Mouse (Mus musculus) 3134 (cell line): ENCODE measurements at regions not wholly inside any gene's neighbourhood (a gene's known extent, or its start where the extent isn't known, plus 50 kb on each side); places are given as distances from the start of the nearest gene placed in this dataset.

ENCODE experiments used
- DNase-seq: peaks from one replicate; pipeline ENCODE4 v3.0.0-alpha.2; 2011; ENCODE audit warnings: low spot score; ENCODE audit not compliant: insufficient read length; ENCODE audit errors: extremely low read depth

DNA sequence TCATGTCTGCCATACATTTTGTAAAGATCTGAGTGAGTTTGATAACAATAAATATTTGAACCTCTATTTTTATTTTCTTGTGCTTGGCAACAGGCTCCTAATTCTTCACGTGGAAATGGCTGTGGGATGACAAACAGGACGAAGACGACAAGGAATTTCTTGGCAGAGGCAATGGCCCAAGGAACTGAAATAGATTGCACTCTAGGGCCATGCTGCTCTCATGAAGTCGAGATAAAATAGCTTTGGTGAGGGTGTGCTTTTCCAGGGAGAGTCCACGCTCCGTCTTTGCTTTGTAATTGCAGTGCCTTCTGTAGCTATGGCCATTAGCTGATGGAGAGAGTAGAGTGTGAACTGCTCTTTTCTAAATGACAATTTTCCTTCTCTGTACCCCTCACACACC is 50.9 kb upstream of the 1810046K07Rik start:
- no peak for DNase-seq

GRCm38 (mm10) chr9:51393921-51394320 is 65.2 kb upstream of the 1810046K07Rik start:
- no peak for DNase-seq

DNA sequence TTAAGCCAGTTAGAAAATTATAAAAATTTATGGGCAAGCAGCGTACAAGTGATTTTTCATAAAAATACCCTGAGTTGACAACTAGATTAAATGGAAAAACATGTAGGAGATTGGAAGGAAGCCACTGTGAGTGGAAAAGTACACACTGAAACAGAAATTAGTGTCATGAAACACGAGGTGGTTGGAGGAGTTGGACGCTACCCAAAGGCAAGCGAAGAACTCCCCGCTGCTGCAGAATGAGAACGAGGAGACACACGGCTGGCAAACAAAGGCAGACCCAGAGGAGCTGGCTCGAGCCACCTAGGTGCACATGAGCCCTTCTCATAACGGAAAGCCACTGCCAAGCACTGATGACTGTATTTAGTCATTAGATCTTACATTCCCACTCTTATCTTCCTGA is 65.7 kb upstream of the 1810046K07Rik start:
- DNase-seq, result no peak

GRCm38 (mm10) chr9:51396801-51397200 is 68.1 kb upstream of the 1810046K07Rik start:
- no peak for DNase-seq

GRCm38 (mm10) chr9:51397589-51398220 is 69.0 kb upstream of the 1810046K07Rik start:
- DNase-seq, result no peak

- no peak for DNase-seq
Observed at GRCm38 (mm10) chr9:51398886-51399285, 70.2 kb upstream of the 1810046K07Rik start.

GRCm38 (mm10) chr9:51399356-51399755 is 70.6 kb upstream of the 1810046K07Rik start:
- DNase-seq, result no peak

GRCm38 (mm10) chr9:51401779-51402178 is 73.1 kb upstream of the 1810046K07Rik start:
- DNase-seq, result no peak

DNA sequence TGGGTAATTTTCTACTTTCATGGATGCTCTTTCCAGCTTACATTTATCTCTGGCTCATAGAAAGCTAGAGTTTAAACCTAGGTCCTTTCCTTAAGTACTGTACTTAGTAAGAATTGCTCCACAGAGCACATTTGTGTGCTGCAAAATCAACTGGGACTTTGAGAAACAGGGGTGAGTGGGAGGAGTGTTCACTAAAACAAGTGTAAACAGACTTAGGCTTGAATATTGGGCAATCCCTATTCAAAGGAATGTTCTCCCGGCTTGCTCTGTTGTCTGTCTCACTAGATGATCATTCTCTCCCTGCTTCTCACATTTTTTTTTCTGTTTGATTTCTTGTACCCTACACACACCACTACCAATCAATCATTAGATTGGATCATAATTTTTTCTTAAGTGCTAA is 79.3 kb upstream of the 1810046K07Rik start:
- DNase-seq, result no peak

- DNase-seq, result no peak
Observed at GRCm38 (mm10) chr9:51418923-51419482, 90.3 kb upstream of the 1810046K07Rik start.

DNA sequence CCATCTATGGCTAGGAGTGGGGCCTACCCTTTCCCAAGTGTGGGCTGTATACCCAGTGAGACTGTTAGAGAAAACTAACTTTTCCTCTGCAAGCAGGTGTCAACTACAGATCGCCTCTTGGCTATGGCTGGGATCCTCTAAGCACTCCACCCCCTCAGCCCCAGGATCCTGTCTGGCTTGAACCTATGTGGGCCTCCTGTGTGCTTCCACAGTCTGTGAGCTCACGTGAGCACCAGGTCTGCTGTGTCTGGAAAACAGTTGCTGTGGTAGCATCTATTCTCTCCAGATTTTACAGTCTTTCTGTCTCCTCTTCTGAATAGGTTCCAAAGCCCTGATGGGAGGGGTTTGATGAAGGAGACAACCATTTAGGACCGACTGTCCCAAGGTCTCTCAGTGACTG is 93.8 kb upstream of the 1810046K07Rik start:
- no peak for DNase-seq

- no peak for DNase-seq
Observed at GRCm38 (mm10) chr9:51423341-51423740, 94.6 kb upstream of the 1810046K07Rik start.

- DNase-seq, result no peak
Observed at GRCm38 (mm10) chr9:51430426-51430825, 101.7 kb upstream of the 1810046K07Rik start.

- no peak for DNase-seq
Observed at GRCm38 (mm10) chr9:51437130-51437529, 108.4 kb upstream of the 1810046K07Rik start.

DNA sequence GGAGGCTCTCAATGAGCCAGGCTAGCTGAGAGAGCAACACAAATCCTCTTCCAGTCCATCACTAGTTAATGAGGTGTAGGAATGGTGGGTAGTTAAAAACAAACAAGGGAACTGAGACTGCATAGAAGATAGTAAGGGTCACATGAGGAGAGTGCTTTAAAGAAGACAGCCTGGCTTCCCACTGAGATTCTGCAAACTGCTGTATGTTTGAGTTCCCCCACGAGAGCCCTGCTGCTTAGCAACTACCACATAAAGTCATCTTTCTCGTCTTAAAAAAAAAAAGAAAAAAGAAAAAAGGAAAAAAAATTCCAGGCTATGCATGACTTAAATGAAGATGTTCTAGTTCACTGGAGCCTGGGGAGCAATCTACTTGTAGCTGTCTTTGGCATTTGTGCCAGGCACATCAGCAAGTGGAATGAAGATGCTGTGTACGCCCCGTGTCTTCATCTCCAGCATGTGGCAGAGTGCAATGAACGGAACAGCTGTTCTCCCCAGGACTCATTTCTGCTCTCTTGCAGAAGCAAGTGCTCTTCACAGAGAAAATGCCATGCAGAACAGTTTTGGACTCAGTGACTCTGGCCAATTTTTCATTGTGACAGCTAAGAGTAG is 113.2 kb upstream of the 1810046K07Rik start:
- DNase-seq, result no peak

GRCm38 (mm10) chr9:51455690-51456089 is 127.0 kb upstream of the 1810046K07Rik start:
- no peak for DNase-seq

- no peak for DNase-seq
Observed at GRCm38 (mm10) chr9:51462463-51463024, 133.8 kb upstream of the 1810046K07Rik start.

- no peak for DNase-seq
Observed at GRCm38 (mm10) chr9:51470031-51470430, 141.3 kb upstream of the 1810046K07Rik start.

DNA sequence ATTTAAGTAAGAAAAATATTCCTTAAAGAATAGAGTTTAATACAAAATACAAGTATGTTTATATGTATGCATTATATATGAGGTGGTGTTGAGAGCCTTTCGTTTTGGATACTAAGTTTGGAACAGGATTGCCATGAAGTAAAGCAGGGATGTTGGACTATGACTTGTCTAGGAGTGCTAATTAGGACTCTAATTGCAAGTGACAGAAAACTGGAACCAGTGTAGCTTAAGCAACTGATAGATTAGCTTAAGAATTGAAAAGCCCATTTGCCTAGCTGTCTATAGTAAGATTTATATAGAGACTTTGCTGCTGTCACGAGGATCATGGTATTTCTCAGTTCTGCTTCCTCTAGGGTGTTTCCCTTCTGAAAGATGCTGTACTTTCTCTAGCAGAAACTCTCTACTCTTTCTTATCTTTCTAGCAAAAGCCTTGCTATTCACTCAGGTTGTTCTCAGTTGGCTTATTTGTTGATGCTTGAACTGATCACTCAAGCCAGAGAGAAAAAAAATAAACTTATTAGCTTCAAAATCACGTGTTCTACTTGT is 147.9 kb upstream of the 1810046K07Rik start:
- DNase-seq, result no peak

DNA sequence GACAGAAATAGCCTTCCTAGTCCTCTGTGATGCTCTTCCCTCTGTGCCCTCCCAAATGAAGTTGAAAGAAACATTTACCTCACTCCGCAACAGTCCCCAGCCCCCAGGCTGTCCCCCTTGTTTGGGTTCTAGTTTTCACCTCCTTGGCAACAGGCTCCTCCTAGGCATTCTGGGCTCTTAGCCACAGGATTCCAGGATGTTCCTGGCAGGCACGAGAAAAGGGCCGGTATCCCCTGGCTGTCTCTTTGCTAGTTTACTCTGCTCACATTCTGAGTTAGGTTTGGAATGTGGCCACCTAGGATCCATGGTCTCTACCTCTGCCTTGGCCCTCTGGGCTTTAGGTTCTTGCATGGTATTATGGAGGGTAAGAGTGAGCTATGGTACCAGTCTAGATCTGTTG is 159.1 kb upstream of the 1810046K07Rik start:
- DNase-seq, result no peak

DNA sequence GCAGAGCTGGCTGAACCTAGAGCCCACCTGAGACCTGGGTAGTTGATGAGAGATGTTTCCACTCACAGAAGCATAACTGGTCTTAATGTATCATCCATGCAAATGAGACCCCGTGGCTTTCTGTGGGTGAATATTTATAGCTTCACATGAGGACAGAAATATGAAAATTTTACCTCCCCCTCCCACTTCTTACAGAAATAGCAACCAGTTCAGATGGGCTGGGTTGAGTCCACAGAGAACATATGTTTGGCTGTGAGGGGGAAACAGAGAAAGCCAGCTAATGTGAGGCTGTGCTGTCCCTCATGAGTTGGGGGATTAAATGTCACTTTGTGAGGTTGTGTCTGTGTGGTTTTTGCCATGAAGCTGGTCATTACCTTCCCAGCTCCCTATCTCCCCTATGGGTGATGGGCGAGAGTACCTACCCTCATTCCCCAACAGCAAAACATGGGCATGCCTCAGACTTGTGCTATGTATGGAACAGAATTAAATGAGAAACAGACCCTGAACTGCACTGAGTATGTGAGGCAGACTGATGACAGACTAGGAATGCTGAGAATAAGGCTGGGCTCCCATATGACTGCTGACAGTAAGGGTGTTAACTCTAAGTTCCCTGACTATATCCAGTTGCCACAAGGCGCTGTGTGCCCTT is 178.7 kb upstream of the 1810046K07Rik start:
- DNase-seq, result no peak
